Mouse (Mus musculus) liver (tissue): ENCODE data around the gene Ap3s2.

Source experiments
- DNase-seq: peaks from one replicate; pipeline ENCODE4 v3.0.0-alpha.2; 2020; ENCODE audit warnings: mixed read lengths

Gene Ap3s2

GRCm38 (mm10) chr7:79837247-79837646 is 83.2 kb downstream of the Ap3s2 start:
- no peak for DNase-seq

GRCm38 (mm10) chr7:79835196-79835595 is 85.3 kb downstream of the Ap3s2 start:
- DNase-seq, result no peak

DNA sequence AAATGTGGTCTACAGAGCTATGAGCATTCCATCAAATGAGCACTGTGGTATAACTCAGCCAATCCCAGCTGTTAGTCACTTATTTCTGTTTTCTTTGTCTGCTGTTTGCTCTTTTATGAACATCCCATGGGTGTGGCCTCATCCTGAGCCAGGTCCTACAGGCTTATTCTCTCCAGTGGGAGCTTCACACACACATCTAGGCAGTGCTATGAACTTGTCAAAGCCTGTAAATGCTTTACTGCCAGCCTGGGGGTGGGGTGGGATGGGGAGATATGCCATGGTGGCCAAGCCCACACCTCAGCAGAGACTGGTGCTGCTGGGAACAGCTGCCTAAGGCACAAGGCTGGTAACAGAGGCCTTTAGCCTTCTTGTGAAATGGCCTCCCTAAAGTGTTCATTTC is 87.5 kb downstream of the Ap3s2 start:
- no peak for DNase-seq

- DNase-seq, result no peak
These were observed 88.9 kb downstream of the Ap3s2 start for GRCm38 (mm10) chr7:79831585-79831984.

GRCm38 (mm10) chr7:79831145-79831544 is 89.3 kb downstream of the Ap3s2 start:
- no peak for DNase-seq

DNA sequence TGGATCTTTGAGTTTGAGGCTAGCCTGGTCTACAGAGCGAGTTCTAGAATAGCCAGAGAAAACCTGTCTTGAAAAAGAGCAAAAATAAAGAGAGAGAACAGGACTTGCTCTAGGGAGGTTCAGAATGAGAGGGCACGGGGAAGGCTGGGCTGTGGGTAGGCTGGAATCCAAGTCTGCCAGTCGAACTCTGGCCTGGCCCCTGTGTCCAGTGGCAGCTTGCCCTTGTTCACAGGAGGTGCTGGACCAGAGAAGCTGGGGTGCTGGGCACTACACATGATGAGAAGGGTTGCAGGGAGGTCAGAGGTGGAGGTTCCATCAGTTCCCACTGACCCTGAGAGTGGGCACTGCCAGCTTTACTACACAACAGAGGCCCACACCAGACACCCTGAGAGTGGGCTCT is 92.1 kb downstream of the Ap3s2 start:
- DNase-seq, result no peak
